Comparison of ENCODE assay signal across 17 mouse cellular contexts in genomic region chr11:5496559-5497248, GRCm38 (mm10). TPM values are rescaled to one million over a fixed set of nuclear protein-coding genes. Genes with fewer than 3 reads are reported as not detected.
DNase-seq lines count a peak whose midpoint lies in the region; ATAC-seq and TF ChIP-seq lines count a peak whose summit lies in the region.
"Had no signal": no experiment of that assay in that cellular context is flagged by ENCODE, and none has a peak within 500 bp of the region (broad histone marks: within the 10 kb centered on the region; RNA-seq: fewer than 3 reads in every experiment).

No protein-coding gene starts in this region.

- H3K9ac ChIP-seq in stomach, postnatal 0 days (ENCODE audit: low read length): no peak overlapping the region
- H3K9ac ChIP-seq: forebrain, embryonic 12.5 days; heart, embryonic 12.5 days; kidney, embryonic 15.5 days; liver, embryonic 15.5 days had no signal

- no peak for ATAC-seq in stomach, postnatal 0 days (ENCODE audit: low FRiP score, low TSS enrichment)

- peaks cover 17% of the 10 kb centered on the region for H3K4me1 ChIP-seq in kidney, adult 2 months (ENCODE audit: control insufficient read depth, insufficient read depth, low read length)
- H3K4me1 ChIP-seq in stomach, postnatal 0 days (replicated peaks; ENCODE audit: control insufficient read depth, insufficient read depth): no peaks in the 10 kb centered on the region
- H3K4me1 ChIP-seq: forebrain, embryonic 12.5 days had no signal

- H3K27me3 ChIP-seq in kidney, adult 2 months (replicated peaks; ENCODE audit: control insufficient read depth, insufficient read depth, low read length): no peaks in the 10 kb centered on the region
- H3K27me3 ChIP-seq in stomach, postnatal 0 days (ENCODE audit: control insufficient read depth, insufficient read depth, low read length): no peaks in the 10 kb centered on the region
- H3K27me3 ChIP-seq: forebrain, embryonic 12.5 days; heart, embryonic 12.5 days; kidney, embryonic 15.5 days; liver, embryonic 15.5 days had no signal

- WGBS in kidney, adult 2 months: 95% methylated on average over 13 of the region's 13 CpGs
- 93% methylated on average over 13 of the region's 13 CpGs for WGBS in stomach, postnatal 0 days

- H3K4me2 ChIP-seq in stomach, postnatal 0 days (replicated peaks; ENCODE audit: low read depth): no peak overlapping the region
- H3K4me2 ChIP-seq: forebrain, embryonic 12.5 days; heart, embryonic 12.5 days; kidney, embryonic 15.5 days; liver, embryonic 15.5 days had no signal

- no peaks in the 10 kb centered on the region for H3K9me3 ChIP-seq in stomach, postnatal 0 days (ENCODE audit: control insufficient read depth, low read length)
- H3K9me3 ChIP-seq: forebrain, embryonic 12.5 days; heart, embryonic 12.5 days; kidney, embryonic 15.5 days; liver, embryonic 15.5 days had no signal

- TF ChIP-seq POLR2A in kidney, adult 2 months (IDR thresholded peaks at IDR 0.05; ENCODE audit: low read depth, low read length): no peak

- no peak for DNase-seq in kidney, adult 2 months
- DNase-seq in kidney, adult 8-10 months: no peak
- peak; percentile 26 for DNase-seq in thymus, postnatal 14 days
- DNase-seq in thymus, postnatal 36 days: no peak
- DNase-seq in ZHBTc4 (ENCODE audit: low read depth, low spot score): peak; percentile 81
- DNase-seq in stomach, postnatal 0 days (ENCODE audit: low spot score): peak; percentile 15
- no peak for DNase-seq in layer of hippocampus, adult 8-10 months (ENCODE audit: low spot score in 2 of 2)
- no peak for DNase-seq in frontal cortex, postnatal 10 days (ENCODE audit: low spot score in 2 of 2)
- DNase-seq: cerebellum, postnatal 10 days; layer of hippocampus, postnatal 36 days; left cerebral cortex, postnatal 4 days; midbrain, embryonic 14.5 days had no signal

- TF ChIP-seq EP300 in stomach, postnatal 0 days (optimal IDR thresholded peaks at IDR 0.05): no peak

- TF ChIP-seq CTCF in kidney, adult 2 months (conservative IDR thresholded peaks at IDR 0.05; ENCODE audit: insufficient read depth, insufficient read length, low read depth, low read length): 0 out of 2 replicates have a peak, but pooled peaks have one; percentile 26
- TF ChIP-seq CTCF in stomach, postnatal 0 days (IDR thresholded peaks at IDR 0.05; ENCODE audit: low read depth): peak; percentile 37; the same call in 1 of the 2 replicates

- H3K27ac ChIP-seq in kidney, adult 2 months (ENCODE audit: insufficient read depth, low read depth, low read length): no peak overlapping the region
- no peak overlapping the region for H3K27ac ChIP-seq in stomach, postnatal 0 days (replicated peaks)
- H3K27ac ChIP-seq: forebrain, embryonic 12.5 days; kidney, embryonic 15.5 days; liver, embryonic 15.5 days; macrophage had no signal

- H3K4me3 ChIP-seq in kidney, adult 2 months (ENCODE audit: insufficient read depth, low read depth, low read length): no peak overlapping the region
- H3K4me3 ChIP-seq in stomach, postnatal 0 days (ENCODE audit: low read depth, low read length): no peak overlapping the region
- H3K4me3 ChIP-seq: forebrain, embryonic 12.5 days; heart, embryonic 12.5 days; kidney, embryonic 15.5 days; liver, embryonic 15.5 days had no signal

- no peaks in the 10 kb centered on the region for H3K36me3 ChIP-seq in kidney, adult 2 months (ENCODE audit: control insufficient read depth, insufficient read depth, low read length)
- H3K36me3 ChIP-seq in stomach, postnatal 0 days (ENCODE audit: control insufficient read depth, insufficient read depth, low read length): no peaks in the 10 kb centered on the region
- H3K36me3 ChIP-seq: forebrain, embryonic 12.5 days; heart, embryonic 12.5 days; kidney, embryonic 15.5 days; liver, embryonic 15.5 days had no signal

RNA-seq across cellular contexts. Expression of gene Xbp1, which starts 23.8 kb away (rescaled TPM):
- polyA plus RNA-seq in kidney, adult 2 months (2012; rRNA removed): 99.8 and 102 TPM in 2 replicates
- 221 and 223 TPM in 2 replicates for polyA plus RNA-seq in stomach, postnatal 0 days (2015; fragmentation: Nextera tagmentation; extraction: Ambion mirVana)
- 100 to 1,000 TPM in 2 of 4 experiments, 10 to 100 TPM in 2; 71.9 to 130 (median 98.1) TPM for total RNA-seq in layer of hippocampus, adult 8-10 months (2022)

RNA-seq across cellular contexts. Expression of gene Ccdc117, which starts 45.3 kb away (rescaled TPM):
- polyA plus RNA-seq in kidney, adult 2 months (2012; rRNA removed): 7.8 and 9.4 TPM in 2 replicates
- polyA plus RNA-seq in stomach, postnatal 0 days (2015; fragmentation: Nextera tagmentation; extraction: Ambion mirVana): 8.7 and 9.2 TPM in 2 replicates
- 10 to 100 TPM; 13.3 to 18.4 (median 15.2) TPM for total RNA-seq in layer of hippocampus, adult 8-10 months (2022)

RNA-seq across cellular contexts. Expression of gene Znrf3, which starts 52.1 kb away (rescaled TPM):
- 6.2 and 7.7 TPM in 2 replicates for polyA plus RNA-seq in kidney, adult 2 months (2012; rRNA removed)
- 8.9 and 9.3 TPM in 2 replicates for polyA plus RNA-seq in stomach, postnatal 0 days (2015; fragmentation: Nextera tagmentation; extraction: Ambion mirVana)
- 10 to 100 TPM; 18.6 to 22.3 (median 20.3) TPM for total RNA-seq in layer of hippocampus, adult 8-10 months (2022)

Comparison
In these comparisons a context has a peak if more than half of its experiments do, and no peak if none do; other contexts are left out.
1. DNase-seq: peak in thymus, postnatal 14 days (single experiment), ZHBTc4 (single experiment) and stomach, postnatal 0 days (single experiment); none in kidney, adult 2 months (single experiment), kidney, adult 8-10 months (0 of 2), thymus, postnatal 36 days (0 of 2), layer of hippocampus, adult 8-10 months (0 of 2) and frontal cortex, postnatal 10 days (0 of 2).